Mouse (Mus musculus): ENCODE data around the gene Aif1l. TPM values are rescaled to one million over a fixed set of nuclear protein-coding genes. Genes with fewer than 3 reads are reported as not detected.
"Not testable (repeated sequence)": the region's sequence is repeated elsewhere in the genome, so short reads cannot be mapped to it uniquely, and the experiment has no call there.

The Aif1l gene
- total RNA-seq, 1 experiment = 48.5 TPM

GRCm38 (mm10) chr2:31904622-31905021, 45.3 kb upstream of the Aif1l start:
- H3K4me1 ChIP-seq (ENCODE audit: control insufficient read depth in 2 of 2, insufficient read depth in 2 of 2, low read length in 2 of 2, poor library complexity in 1 of 2) = peaks cover 0 to 11% of the 10 kb centered on the region in 2 experiments; a peak in 1 of 4 replicates
- no peak for DNase-seq (ENCODE audit: low read depth, low spot score)
- no peaks in the 10 kb centered on the region for H3K36me3 ChIP-seq (ENCODE audit: control insufficient read depth, insufficient read depth, low read length, poor library complexity, severe bottlenecking)
- no peak overlapping the region for H3K9ac ChIP-seq (ENCODE audit: insufficient read depth, low read depth, low read length, poor library complexity, severe bottlenecking)
- in situ Hi-C loops (cut with MboI; ENCODE audit: low sequenced_read_pairs in 2 of 2, unreplicated experiment in 2 of 2) = no loop called here
- H3K27ac ChIP-seq (ENCODE audit: insufficient read depth, low read depth, low read length, poor library complexity, severe bottlenecking) = no peak overlapping the region
- TF ChIP-seq MAFK (IDR thresholded peaks at IDR 0.05; ENCODE audit: insufficient read depth, low read depth, low read length) (no peak), CHD2 (IDR thresholded peaks at IDR 0.05; ENCODE audit: low read depth, low read length) (no peak), ZNF384 (IDR thresholded peaks at IDR 0.05; ENCODE audit: low read depth, low read length) (no peak), ZC3H11A (IDR thresholded peaks at IDR 0.05; ENCODE audit: borderline replicate concordance, low read depth, low read length) (no peak), HCFC1 (IDR thresholded peaks at IDR 0.05; ENCODE audit: borderline replicate concordance, insufficient read depth, low read length) (no peak)
- no peaks in the 10 kb centered on the region for H3K9me3 ChIP-seq (ENCODE audit: control insufficient read depth, insufficient read depth, low read depth, low read length)
- H3K4me3 ChIP-seq (ENCODE audit: insufficient read depth in 1 of 2, low read depth in 1 of 2, low read length in 2 of 2, poor library complexity in 1 of 2, severe bottlenecking in 1 of 2) = no peak overlapping the region

DNA sequence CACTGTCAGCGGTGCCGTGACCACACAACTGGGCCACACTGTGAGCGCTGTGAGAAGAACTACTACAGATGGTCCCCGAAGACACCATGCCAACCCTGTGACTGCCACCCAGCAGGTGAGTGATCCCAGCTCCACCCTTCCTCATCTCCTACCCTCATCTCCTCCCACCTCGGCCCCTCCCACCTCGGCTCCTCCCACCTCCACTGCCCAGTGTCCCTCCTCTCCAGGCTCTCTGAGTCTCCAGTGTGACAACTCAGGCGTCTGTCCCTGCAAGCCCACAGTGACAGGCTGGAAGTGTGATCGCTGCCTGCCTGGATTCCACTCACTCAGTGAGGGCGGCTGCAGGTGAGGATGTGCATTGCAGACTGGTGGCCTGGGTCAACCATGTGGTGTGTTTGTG, 44.3 kb upstream of the Aif1l start:
- TF ChIP-seq CHD2 (IDR thresholded peaks at IDR 0.05; ENCODE audit: low read depth, low read length) (no peak), MAFK (IDR thresholded peaks at IDR 0.05; ENCODE audit: insufficient read depth, low read depth, low read length) (no peak), HCFC1 (IDR thresholded peaks at IDR 0.05; ENCODE audit: borderline replicate concordance, insufficient read depth, low read length) (no peak), ZNF384 (IDR thresholded peaks at IDR 0.05; ENCODE audit: low read depth, low read length) (no peak), ZC3H11A (IDR thresholded peaks at IDR 0.05; ENCODE audit: borderline replicate concordance, low read depth, low read length) (no peak)
- Histone ChIP-seq H3K4me1 (ENCODE audit: control insufficient read depth in 2 of 2, insufficient read depth in 2 of 2, low read length in 2 of 2, poor library complexity in 1 of 2) (peaks cover 0 to 11% of the 10 kb centered on the region in 2 experiments; a peak in 1 of 4 replicates), H3K9ac (ENCODE audit: insufficient read depth, low read depth, low read length, poor library complexity, severe bottlenecking) (no peak overlapping the region), H3K36me3 (ENCODE audit: control insufficient read depth, insufficient read depth, low read length, poor library complexity, severe bottlenecking) (no peaks in the 10 kb centered on the region), H3K27ac (ENCODE audit: insufficient read depth, low read depth, low read length, poor library complexity, severe bottlenecking) (no peak overlapping the region), H3K9me3 (ENCODE audit: control insufficient read depth, insufficient read depth, low read depth, low read length) (no peaks in the 10 kb centered on the region), H3K4me3 (ENCODE audit: insufficient read depth in 1 of 2, low read depth in 1 of 2, low read length in 2 of 2, poor library complexity in 1 of 2, severe bottlenecking in 1 of 2) (no peak overlapping the region)
- no peak for DNase-seq (ENCODE audit: low read depth, low spot score)
- in situ Hi-C loops (cut with MboI; ENCODE audit: low sequenced_read_pairs in 2 of 2, unreplicated experiment in 2 of 2) = no loop called here

GRCm38 (mm10) chr2:31906407-31906806, 43.5 kb upstream of the Aif1l start:
- Histone ChIP-seq H3K27ac (ENCODE audit: insufficient read depth, low read depth, low read length, poor library complexity, severe bottlenecking) (no peak overlapping the region), H3K9ac (ENCODE audit: insufficient read depth, low read depth, low read length, poor library complexity, severe bottlenecking) (no peak overlapping the region), H3K4me3 (ENCODE audit: insufficient read depth in 1 of 2, low read depth in 1 of 2, low read length in 2 of 2, poor library complexity in 1 of 2, severe bottlenecking in 1 of 2) (no peak overlapping the region), H3K9me3 (ENCODE audit: control insufficient read depth, insufficient read depth, low read depth, low read length) (no peaks in the 10 kb centered on the region), H3K36me3 (ENCODE audit: control insufficient read depth, insufficient read depth, low read length, poor library complexity, severe bottlenecking) (no peaks in the 10 kb centered on the region), H3K4me1 (ENCODE audit: control insufficient read depth in 2 of 2, insufficient read depth in 2 of 2, low read length in 2 of 2, poor library complexity in 1 of 2) (peaks cover 0 to 11% of the 10 kb centered on the region in 2 experiments; a peak in 1 of 4 replicates)
- in situ Hi-C loops (cut with MboI; ENCODE audit: low sequenced_read_pairs in 2 of 2, unreplicated experiment in 2 of 2) = no loop called here
- TF ChIP-seq ZC3H11A (IDR thresholded peaks at IDR 0.05; ENCODE audit: borderline replicate concordance, low read depth, low read length) (no peak), ZNF384 (IDR thresholded peaks at IDR 0.05; ENCODE audit: low read depth, low read length) (no peak), HCFC1 (IDR thresholded peaks at IDR 0.05; ENCODE audit: borderline replicate concordance, insufficient read depth, low read length) (no peak), MAFK (IDR thresholded peaks at IDR 0.05; ENCODE audit: insufficient read depth, low read depth, low read length) (no peak), CHD2 (IDR thresholded peaks at IDR 0.05; ENCODE audit: low read depth, low read length) (no peak)
- no peak for DNase-seq (ENCODE audit: low read depth, low spot score)

GRCm38 (mm10) chr2:31912575-31912974, 37.4 kb upstream of the Aif1l start:
- Histone ChIP-seq H3K4me3 (ENCODE audit: insufficient read depth in 1 of 2, low read depth in 1 of 2, low read length in 2 of 2, poor library complexity in 1 of 2, severe bottlenecking in 1 of 2) (no peak overlapping the region), H3K9me3 (ENCODE audit: control insufficient read depth, insufficient read depth, low read depth, low read length) (no peaks in the 10 kb centered on the region), H3K36me3 (ENCODE audit: control insufficient read depth, insufficient read depth, low read length, poor library complexity, severe bottlenecking) (no peaks in the 10 kb centered on the region), H3K9ac (ENCODE audit: insufficient read depth, low read depth, low read length, poor library complexity, severe bottlenecking) (no peak overlapping the region), H3K27ac (ENCODE audit: insufficient read depth, low read depth, low read length, poor library complexity, severe bottlenecking) (no peak overlapping the region), H3K4me1 (ENCODE audit: control insufficient read depth in 2 of 2, insufficient read depth in 2 of 2, low read length in 2 of 2, poor library complexity in 1 of 2) (no peaks in the 10 kb centered on the region; a peak in 1 of 4 replicates)
- DNase-seq (ENCODE audit: low read depth, low spot score) = no peak
- in situ Hi-C loops (cut with MboI; ENCODE audit: low sequenced_read_pairs in 2 of 2, unreplicated experiment in 2 of 2) = no loop called here
- TF ChIP-seq MAFK (IDR thresholded peaks at IDR 0.05; ENCODE audit: insufficient read depth, low read depth, low read length) = no peak
- TF ChIP-seq ZNF384 (IDR thresholded peaks at IDR 0.05; ENCODE audit: low read depth, low read length) = no peak
- no peak for TF ChIP-seq HCFC1 (IDR thresholded peaks at IDR 0.05; ENCODE audit: borderline replicate concordance, insufficient read depth, low read length)
- TF ChIP-seq ZC3H11A (IDR thresholded peaks at IDR 0.05; ENCODE audit: borderline replicate concordance, low read depth, low read length) = no peak
- no peak for TF ChIP-seq CHD2 (IDR thresholded peaks at IDR 0.05; ENCODE audit: low read depth, low read length)

DNA sequence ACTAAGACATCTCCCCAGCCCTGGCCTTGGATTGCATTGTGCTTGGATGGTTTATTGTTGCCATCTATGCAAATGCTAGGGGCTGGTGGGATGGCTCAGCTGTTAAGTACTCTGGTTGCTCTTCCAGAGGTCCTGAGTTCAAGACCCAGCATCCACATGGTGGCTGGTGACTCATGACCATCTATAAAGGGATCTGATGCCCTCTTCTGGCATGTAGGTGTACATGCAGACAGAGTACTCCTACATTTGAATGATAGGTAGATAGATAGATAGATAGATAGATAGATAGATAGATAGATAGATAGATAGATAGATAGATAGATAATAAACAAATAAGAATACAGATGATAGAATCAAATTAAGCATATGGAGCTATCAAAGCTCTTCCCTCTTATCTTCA, 35.7 kb upstream of the Aif1l start:
- H3K36me3 ChIP-seq (ENCODE audit: control insufficient read depth, insufficient read depth, low read length, poor library complexity, severe bottlenecking); H3K4me3 ChIP-seq (ENCODE audit: insufficient read depth in 1 of 2, low read depth in 1 of 2, low read length in 2 of 2, poor library complexity in 1 of 2, severe bottlenecking in 1 of 2); H3K27ac ChIP-seq (ENCODE audit: insufficient read depth, low read depth, low read length, poor library complexity, severe bottlenecking); H3K9me3 ChIP-seq (ENCODE audit: control insufficient read depth, insufficient read depth, low read depth, low read length); H3K9ac ChIP-seq (ENCODE audit: insufficient read depth, low read depth, low read length, poor library complexity, severe bottlenecking); in situ Hi-C loops (cut with MboI; ENCODE audit: low sequenced_read_pairs in 2 of 2, unreplicated experiment in 2 of 2); DNase-seq (ENCODE audit: low read depth, low spot score); H3K4me1 ChIP-seq (ENCODE audit: control insufficient read depth in 2 of 2, insufficient read depth in 2 of 2, low read length in 2 of 2, poor library complexity in 1 of 2): not testable (repeated sequence)
